Mouse (Mus musculus): ENCODE measurements around the gene Sox21.

Gene Sox21

GRCm38 (mm10) chr14:118236886-118237289, at the start of gene Sox21:
Sox21 (minus strand) TSS chr14:118237030.
- DNase-seq (ENCODE audit: low spot score), result no peak

- no peak for DNase-seq (ENCODE audit: low spot score)
Observed at GRCm38 (mm10) chr14:118286096-118286495, 49.3 kb upstream of the Sox21 start.

- no peak for DNase-seq (ENCODE audit: low spot score)
Observed at GRCm38 (mm10) chr14:118282917-118283316, 46.1 kb upstream of the Sox21 start.

GRCm38 (mm10) chr14:118282272-118282671, 45.4 kb upstream of the Sox21 start:
- DNase-seq (ENCODE audit: low spot score), result no peak

- DNase-seq (ENCODE audit: low spot score), result no peak
Observed at GRCm38 (mm10) chr14:118277704-118278498, 41.1 kb upstream of the Sox21 start.

- no peak for DNase-seq (ENCODE audit: low spot score)
Observed at GRCm38 (mm10) chr14:118272594-118273555, 36.0 kb upstream of the Sox21 start.

GRCm38 (mm10) chr14:118268849-118269248, 32.0 kb upstream of the Sox21 start:
- DNase-seq (ENCODE audit: low spot score), result no peak

GRCm38 (mm10) chr14:118266660-118267059, 29.8 kb upstream of the Sox21 start, which contains the start of gene Gm9376:
Gm9376 (plus strand) TSS chr14:118266960.
- no peak for DNase-seq (ENCODE audit: low spot score)

- no peak for DNase-seq (ENCODE audit: low spot score)
Observed at GRCm38 (mm10) chr14:118253381-118253780, 16.6 kb upstream of the Sox21 start.

GRCm38 (mm10) chr14:118241416-118241815, 4.6 kb upstream of the Sox21 start:
- DNase-seq (ENCODE audit: low spot score), result no peak

GRCm38 (mm10) chr14:118239351-118239750, 2.5 kb upstream of the Sox21 start:
- DNase-seq (ENCODE audit: low spot score), result no peak

- DNase-seq (ENCODE audit: low spot score), result no peak
Observed at GRCm38 (mm10) chr14:118237786-118238185, 956 bp upstream of the Sox21 start.

GRCm38 (mm10) chr14:118235973-118236885, 601 bp downstream of the Sox21 start:
- no peak for DNase-seq (ENCODE audit: low spot score)

GRCm38 (mm10) chr14:118235361-118235972, 1.4 kb downstream of the Sox21 start:
- no peak for DNase-seq (ENCODE audit: low spot score)

- no peak for DNase-seq (ENCODE audit: low spot score)
Observed at GRCm38 (mm10) chr14:118234541-118235210, 2.2 kb downstream of the Sox21 start.

- no peak for DNase-seq (ENCODE audit: low spot score)
Observed at GRCm38 (mm10) chr14:118233786-118234540, 2.9 kb downstream of the Sox21 start.

GRCm38 (mm10) chr14:118232381-118232970, 4.4 kb downstream of the Sox21 start:
- DNase-seq (ENCODE audit: low spot score), result no peak

- no peak for DNase-seq (ENCODE audit: low spot score)
Observed at GRCm38 (mm10) chr14:118226471-118227155, 10.2 kb downstream of the Sox21 start.

- no peak for DNase-seq (ENCODE audit: low spot score)
Observed at GRCm38 (mm10) chr14:118225911-118226310, 10.9 kb downstream of the Sox21 start.
